Mouse (Mus musculus): ENCODE data around the gene Gemin4.

DNA sequence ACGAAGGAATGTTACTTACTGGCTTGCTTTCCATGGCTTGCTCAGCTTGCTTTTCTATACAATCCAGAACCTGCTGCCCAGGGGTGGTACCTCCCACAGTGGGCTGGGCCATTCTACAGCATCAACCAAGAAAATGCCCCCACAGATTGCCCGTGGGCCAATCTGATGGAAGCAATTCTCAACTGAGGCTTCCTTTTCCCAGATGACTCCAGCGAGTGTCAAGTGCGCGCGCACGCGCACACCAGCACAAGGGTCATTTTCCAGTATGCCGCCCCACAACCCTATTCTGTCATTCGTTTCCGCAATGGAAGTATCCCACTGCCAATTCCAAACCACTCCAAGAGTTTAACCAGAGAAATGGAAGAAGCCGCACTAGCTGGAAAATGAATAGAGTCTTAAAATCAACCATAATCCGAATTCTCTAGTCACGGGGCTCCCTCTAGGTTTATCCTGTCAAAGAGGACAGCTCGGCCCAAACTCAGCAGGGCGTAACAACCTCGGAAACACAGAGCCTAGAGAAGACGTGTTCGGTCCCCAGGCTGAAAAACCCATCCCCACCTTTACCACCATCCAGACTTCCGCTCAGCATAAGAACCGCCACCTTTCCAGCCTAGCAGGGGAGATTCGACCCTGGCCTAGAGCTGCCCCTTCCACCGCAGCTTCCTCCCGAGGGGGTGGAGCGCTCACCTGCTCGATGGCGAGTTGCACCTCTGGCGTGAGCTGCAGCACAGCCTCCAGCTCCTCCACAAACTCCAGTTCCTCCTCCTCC lies 38.6 kb downstream of the Gemin4 start:
- TF ChIP-seq CTCF (IDR thresholded peaks at IDR 0.05; ENCODE audit: control insufficient read depth, insufficient read depth, insufficient read length) (no peak), MAX (IDR thresholded peaks at IDR 0.05) (no peak), CEBPB (IDR thresholded peaks at IDR 0.05; ENCODE audit: low read depth) (no peak), USF1 (IDR thresholded peaks at IDR 0.05; ENCODE audit: low read depth) (no peak)

Measured in C2C12 (cell line).